Mouse (Mus musculus): ENCODE data around the gene Mtnr1a.
"Not testable (repeated sequence)": the region's sequence is repeated elsewhere in the genome, so short reads cannot be mapped to it uniquely, and the experiment has no call there.

The Mtnr1a gene

GRCm38 (mm10) chr8:45068759-45069386 is at the start of gene Mtnr1a:
Gene Mtnr1a, plus strand, starts transcription at chr8:45069137.
- DNase-seq (ENCODE audit: low spot score in 2 of 2) = peak; percentile 15 to 56

GRCm38 (mm10) chr8:45019241-45019640 is 49.7 kb upstream of the Mtnr1a start:
- no peak for DNase-seq (ENCODE audit: low spot score in 2 of 2)

- DNase-seq (ENCODE audit: low spot score in 2 of 2) = no peak
Measured at GRCm38 (mm10) chr8:45021171-45021570, 47.8 kb upstream of the Mtnr1a start.

- DNase-seq (ENCODE audit: low spot score in 2 of 2) = no peak
Measured at GRCm38 (mm10) chr8:45021911-45022665, 46.8 kb upstream of the Mtnr1a start.

- no peak for DNase-seq (ENCODE audit: low spot score in 2 of 2)
Measured at GRCm38 (mm10) chr8:45028081-45028497, 40.8 kb upstream of the Mtnr1a start.

GRCm38 (mm10) chr8:45038350-45038749 is 30.6 kb upstream of the Mtnr1a start:
- no peak for DNase-seq (ENCODE audit: low spot score in 2 of 2)

- no peak for DNase-seq (ENCODE audit: low spot score in 2 of 2)
Measured at GRCm38 (mm10) chr8:45044160-45044559, 24.8 kb upstream of the Mtnr1a start.

GRCm38 (mm10) chr8:45050451-45050850 is 18.5 kb upstream of the Mtnr1a start:
- DNase-seq (ENCODE audit: low spot score in 2 of 2) = no peak

GRCm38 (mm10) chr8:45051236-45051635 is 17.7 kb upstream of the Mtnr1a start:
- DNase-seq (ENCODE audit: low spot score in 2 of 2) = no peak

GRCm38 (mm10) chr8:45052205-45052604 is 16.7 kb upstream of the Mtnr1a start:
- no peak for DNase-seq (ENCODE audit: low spot score in 2 of 2)

GRCm38 (mm10) chr8:45052618-45053017 is 16.3 kb upstream of the Mtnr1a start:
- no peak for DNase-seq (ENCODE audit: low spot score in 2 of 2)

- no peak for DNase-seq (ENCODE audit: low spot score in 2 of 2)
Measured at GRCm38 (mm10) chr8:45055500-45055899, 13.4 kb upstream of the Mtnr1a start.

GRCm38 (mm10) chr8:45056810-45057209 is 12.1 kb upstream of the Mtnr1a start:
- no peak for DNase-seq (ENCODE audit: low spot score in 2 of 2)

- no peak for DNase-seq (ENCODE audit: low spot score in 2 of 2)
Measured at GRCm38 (mm10) chr8:45060083-45060482, 8.9 kb upstream of the Mtnr1a start.

GRCm38 (mm10) chr8:45062311-45062710 is 6.6 kb upstream of the Mtnr1a start:
- DNase-seq (ENCODE audit: low spot score in 2 of 2) = no peak

- no peak for DNase-seq (ENCODE audit: low spot score in 2 of 2)
Measured at GRCm38 (mm10) chr8:45062982-45063924, 5.7 kb upstream of the Mtnr1a start.

- no peak for DNase-seq (ENCODE audit: low spot score in 2 of 2)
Measured at GRCm38 (mm10) chr8:45064197-45064869, 4.6 kb upstream of the Mtnr1a start.

GRCm38 (mm10) chr8:45065391-45065790 is 3.5 kb upstream of the Mtnr1a start:
- DNase-seq (ENCODE audit: low spot score in 2 of 2) = not testable (repeated sequence)

- no peak for DNase-seq (ENCODE audit: low spot score in 2 of 2)
Measured at GRCm38 (mm10) chr8:45070949-45071348, 2.0 kb downstream of the Mtnr1a start.

GRCm38 (mm10) chr8:45080850-45081249 is 11.9 kb downstream of the Mtnr1a start:
- no peak for DNase-seq (ENCODE audit: low spot score in 2 of 2)

GRCm38 (mm10) chr8:45093599-45093998 is 24.7 kb downstream of the Mtnr1a start:
- DNase-seq (ENCODE audit: low spot score in 2 of 2) = no peak

All from spleen, postnatal 10 days (tissue).